Mouse (Mus musculus): Measurements from ENCODE around the gene Rdh16f2.
"Not testable (repeated sequence)": the region's sequence is repeated elsewhere in the genome, so short reads cannot be mapped to it uniquely, and the experiment has no call there.

The Rdh16f2 gene

DNA sequence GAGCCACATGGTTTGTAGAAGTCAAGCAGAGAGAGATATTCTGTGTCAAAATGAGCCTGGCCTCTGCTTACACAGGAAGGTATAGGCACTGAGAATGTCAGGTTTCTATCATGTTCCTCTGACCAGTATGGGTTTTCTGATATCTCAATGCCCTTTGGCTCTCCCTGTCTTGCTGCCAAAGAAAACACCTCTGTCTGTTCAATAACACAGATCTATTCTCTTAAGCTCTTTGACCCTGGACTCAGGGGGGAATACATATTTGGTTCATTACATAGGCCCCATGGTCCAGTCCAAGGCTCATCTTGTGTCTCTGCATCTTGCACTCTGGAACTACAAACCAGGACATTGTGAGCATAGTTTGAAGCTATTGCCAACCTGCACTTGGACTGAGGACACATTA lies 22.3 kb downstream of the Rdh16f2 start, which contains the start of gene Rdh7:
Gene Rdh7 (minus strand): TSS at position 213 of the 400 bp plus-strand sequence.
- no peak for DNase-seq (ENCODE audit: low read depth in 2 of 2, low spot score in 2 of 2)

- DNase-seq (ENCODE audit: low read depth in 2 of 2, low spot score in 2 of 2) = no peak
Measured at GRCm38 (mm10) chr10:127891481-127891880, 25.2 kb downstream of the Rdh16f2 start.

DNA sequence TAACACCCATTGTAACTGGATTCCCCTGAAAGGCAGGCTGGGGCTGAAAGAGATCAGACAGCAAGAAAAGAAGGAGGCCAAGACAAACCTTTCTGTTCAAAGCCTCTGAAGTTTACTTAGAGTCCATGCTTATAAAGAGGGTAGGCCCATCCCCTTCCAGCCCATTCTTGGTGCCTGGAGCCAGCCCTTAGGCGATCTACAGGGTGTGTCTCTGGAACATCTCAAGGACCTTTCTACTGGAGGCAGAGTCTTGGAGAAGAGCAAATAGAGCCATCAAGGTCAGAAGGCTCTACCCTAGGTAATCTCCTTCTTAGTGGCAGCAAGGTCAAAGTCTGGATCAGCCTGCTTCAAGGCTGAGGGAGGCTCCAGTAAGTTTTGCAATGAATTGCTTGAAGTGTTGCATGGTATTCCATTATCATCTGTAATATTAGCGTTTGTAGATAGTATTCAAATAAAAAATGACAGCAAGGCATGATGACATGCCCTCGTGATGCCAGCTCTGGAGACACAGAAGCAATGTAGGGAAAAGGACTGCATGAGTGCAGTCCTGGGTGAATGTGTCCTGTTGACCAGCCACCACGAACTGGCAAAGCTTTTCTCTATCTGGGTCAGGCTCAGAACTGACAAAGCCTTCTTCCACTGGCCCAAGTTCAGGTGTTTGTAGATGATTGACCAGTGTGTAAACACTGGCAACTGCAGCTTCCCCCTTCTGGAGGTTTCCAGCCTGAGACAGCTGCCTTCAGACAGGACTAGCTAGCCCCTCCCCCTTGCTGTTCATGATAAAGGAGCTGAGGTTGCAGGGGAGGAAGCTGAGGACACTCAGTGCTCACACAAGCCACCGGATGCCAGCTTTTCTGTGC lies 27.1 kb downstream of the Rdh16f2 start:
- DNase-seq (ENCODE audit: low read depth in 2 of 2, low spot score in 2 of 2) = peak in 1 of 2 experiments; percentile 4

GRCm38 (mm10) chr10:127896705-127897104 lies 30.4 kb downstream of the Rdh16f2 start:
- DNase-seq (ENCODE audit: low read depth in 2 of 2, low spot score in 2 of 2) = no peak

DNA sequence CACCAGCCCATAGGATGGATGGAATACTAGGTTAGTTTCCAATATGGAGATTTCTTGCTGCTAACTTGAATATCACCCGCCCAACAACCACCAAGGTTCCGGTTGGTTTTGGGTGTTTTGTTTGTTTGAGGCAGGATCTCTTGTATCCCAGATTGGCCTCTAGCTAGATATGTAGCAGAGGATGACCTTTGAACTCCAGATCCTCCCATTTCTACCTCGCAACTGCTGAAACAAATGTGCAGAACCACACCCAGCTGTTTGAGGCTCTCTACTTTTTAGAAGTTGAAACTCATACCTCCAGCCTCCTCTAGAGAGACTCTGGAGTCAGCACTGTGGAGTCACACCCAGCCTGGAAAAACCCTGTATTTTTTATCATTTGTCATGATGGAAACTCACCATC lies 31.2 kb downstream of the Rdh16f2 start:
- DNase-seq (ENCODE audit: low read depth in 2 of 2, low spot score in 2 of 2) = no peak

DNA sequence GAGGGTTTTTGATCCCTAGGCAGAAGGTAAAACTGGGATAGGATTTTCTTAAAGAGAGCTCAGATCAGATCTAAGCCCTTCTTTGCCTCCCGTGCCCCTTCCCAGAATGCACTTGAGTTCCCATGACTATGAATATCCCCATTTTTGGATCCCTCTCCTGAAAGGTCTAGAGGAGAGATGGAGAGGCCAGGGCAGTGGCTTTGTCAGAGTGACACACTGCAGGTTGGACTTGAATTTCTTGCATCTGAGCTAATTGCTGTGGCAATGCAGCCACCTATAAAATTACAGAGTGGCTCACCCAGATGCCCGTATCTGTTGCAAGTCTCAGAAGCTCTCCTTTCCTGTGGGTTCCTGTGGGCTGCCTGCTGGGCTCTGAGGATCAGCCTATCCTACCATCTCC lies 31.9 kb downstream of the Rdh16f2 start, which contains the start of gene Sdr9c7:
Gene Sdr9c7 (plus strand): TSS at position 301 of the 400 bp plus-strand sequence.
- no peak for DNase-seq (ENCODE audit: low read depth in 2 of 2, low spot score in 2 of 2)

GRCm38 (mm10) chr10:127899783-127900182 lies 33.5 kb downstream of the Rdh16f2 start:
- DNase-seq (ENCODE audit: low read depth in 2 of 2, low spot score in 2 of 2) = no peak

DNA sequence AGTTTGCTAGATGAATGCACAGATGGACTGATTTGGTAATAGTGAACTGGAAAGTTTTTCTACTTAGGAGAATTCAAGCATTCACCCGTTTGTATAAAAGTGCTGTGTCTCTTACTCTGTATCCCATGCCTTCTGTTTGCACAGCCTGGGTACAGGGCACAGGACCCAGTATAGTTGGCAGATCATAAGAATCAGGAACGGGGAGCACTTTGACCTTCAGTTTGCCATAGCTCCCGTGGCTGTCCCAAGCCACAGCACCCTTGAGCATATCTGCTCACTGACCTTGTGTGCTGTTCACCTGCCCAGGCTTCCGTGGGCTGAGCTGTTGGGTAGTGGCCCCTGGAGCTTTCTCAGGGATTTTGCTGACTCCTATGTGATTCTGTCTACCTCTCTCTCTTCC lies 35.5 kb downstream of the Rdh16f2 start:
- DNase-seq (ENCODE audit: low read depth in 2 of 2, low spot score in 2 of 2) = no peak

- no peak for DNase-seq (ENCODE audit: low read depth in 2 of 2, low spot score in 2 of 2)
Measured at GRCm38 (mm10) chr10:127903116-127903515, 36.8 kb downstream of the Rdh16f2 start.

- DNase-seq (ENCODE audit: low read depth in 2 of 2, low spot score in 2 of 2) = no peak
Measured at GRCm38 (mm10) chr10:127904718-127905446, 38.6 kb downstream of the Rdh16f2 start.

DNA sequence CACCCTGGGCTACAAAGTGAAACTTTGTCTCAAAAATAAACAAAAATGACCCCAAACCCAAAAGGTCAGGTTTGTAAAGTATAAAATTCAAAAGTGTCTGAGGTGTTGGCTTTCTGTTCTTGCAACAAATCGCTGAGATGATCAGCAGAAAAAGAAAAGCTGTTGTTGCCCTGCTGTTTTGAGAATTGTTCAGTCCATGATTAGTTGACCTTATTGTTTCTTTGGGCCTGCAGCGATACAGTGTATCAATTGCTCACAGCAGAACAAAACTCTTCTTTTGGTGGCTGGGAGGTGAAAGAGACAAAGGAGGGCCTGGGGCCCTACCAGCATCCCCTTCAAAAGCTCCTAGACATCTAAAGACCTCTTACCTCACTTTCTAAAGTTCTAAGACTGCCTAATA lies 39.9 kb downstream of the Rdh16f2 start:
- DNase-seq (ENCODE audit: low read depth in 2 of 2, low spot score in 2 of 2) = no peak

DNA sequence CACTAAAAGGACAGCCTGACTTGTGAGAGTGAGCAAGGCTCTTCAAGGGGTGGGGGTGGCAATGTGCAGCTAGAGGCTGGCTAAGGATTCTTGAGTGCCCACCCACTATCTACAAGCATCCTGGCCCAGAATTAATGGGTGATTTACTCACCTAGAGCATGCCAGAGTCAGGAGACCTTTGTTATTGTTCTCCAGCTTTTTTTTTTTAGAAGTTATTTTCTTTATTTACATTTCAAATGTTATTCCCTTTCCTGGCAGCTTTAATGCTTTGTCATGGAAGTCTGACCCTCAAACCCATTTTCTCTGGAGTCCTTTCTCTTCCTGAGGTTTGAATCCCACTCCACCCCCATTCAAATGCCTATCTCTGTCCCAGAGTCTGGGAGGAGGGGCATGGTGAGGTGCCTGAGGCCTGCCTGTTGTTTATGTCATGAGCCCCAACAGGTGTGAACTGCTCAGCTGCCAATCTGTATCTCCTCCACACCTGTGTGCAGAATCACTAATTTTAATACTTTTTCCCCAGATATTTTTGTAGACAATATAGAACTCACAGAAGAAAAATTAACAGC lies 41.2 kb downstream of the Rdh16f2 start:
- no peak for DNase-seq (ENCODE audit: low read depth in 2 of 2, low spot score in 2 of 2)

GRCm38 (mm10) chr10:127915578-127915977 lies 49.3 kb downstream of the Rdh16f2 start:
- no peak for DNase-seq (ENCODE audit: low read depth in 2 of 2, low spot score in 2 of 2)

DNA sequence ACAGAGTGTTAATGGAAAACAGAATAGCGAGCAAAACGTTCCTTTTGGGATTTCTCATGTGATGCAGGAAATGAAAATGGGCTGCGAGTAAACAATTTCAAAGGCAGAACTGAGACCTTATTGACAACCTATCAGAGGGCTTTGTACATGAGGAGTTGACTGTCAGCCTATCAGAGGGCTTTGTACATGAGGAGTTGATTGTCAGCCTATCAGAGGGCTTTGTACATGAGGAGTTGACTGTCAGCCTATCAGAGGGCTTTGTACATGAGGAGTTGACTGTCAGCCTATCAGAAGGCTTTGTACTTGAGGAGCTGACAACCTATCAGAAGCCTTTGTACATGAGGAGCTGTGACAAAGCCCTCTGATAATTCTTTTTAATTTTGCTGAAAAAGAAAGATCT lies 50.9 kb downstream of the Rdh16f2 start:
- not testable (repeated sequence) for DNase-seq (ENCODE audit: low read depth in 2 of 2, low spot score in 2 of 2)

DNA sequence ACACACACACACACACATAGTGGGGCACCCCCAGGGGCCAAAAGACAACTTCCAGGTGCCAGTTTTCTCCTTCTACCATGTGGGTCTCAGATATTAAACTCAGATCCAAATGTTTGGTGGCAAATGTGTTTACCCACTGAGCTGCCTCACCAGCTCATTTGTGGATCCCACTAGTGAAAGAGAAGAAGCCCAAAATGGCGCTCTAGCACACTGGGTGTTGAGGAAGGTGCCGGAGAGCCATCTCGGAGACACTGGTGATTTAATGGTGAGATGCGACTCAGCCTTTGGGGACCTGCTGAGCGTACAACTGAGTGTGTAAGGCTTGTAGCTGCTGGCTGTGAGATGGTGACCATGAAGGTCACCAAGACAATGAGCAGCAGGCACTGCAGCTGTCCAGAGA lies 51.4 kb downstream of the Rdh16f2 start:
- DNase-seq (ENCODE audit: low read depth in 2 of 2, low spot score in 2 of 2) = no peak

GRCm38 (mm10) chr10:127922241-127922640 lies 56.0 kb downstream of the Rdh16f2 start:
- no peak for DNase-seq (ENCODE audit: low read depth in 2 of 2, low spot score in 2 of 2)

- DNase-seq (ENCODE audit: low read depth in 2 of 2, low spot score in 2 of 2) = no peak
Measured at GRCm38 (mm10) chr10:127923024-127923423, 56.8 kb downstream of the Rdh16f2 start.

DNA sequence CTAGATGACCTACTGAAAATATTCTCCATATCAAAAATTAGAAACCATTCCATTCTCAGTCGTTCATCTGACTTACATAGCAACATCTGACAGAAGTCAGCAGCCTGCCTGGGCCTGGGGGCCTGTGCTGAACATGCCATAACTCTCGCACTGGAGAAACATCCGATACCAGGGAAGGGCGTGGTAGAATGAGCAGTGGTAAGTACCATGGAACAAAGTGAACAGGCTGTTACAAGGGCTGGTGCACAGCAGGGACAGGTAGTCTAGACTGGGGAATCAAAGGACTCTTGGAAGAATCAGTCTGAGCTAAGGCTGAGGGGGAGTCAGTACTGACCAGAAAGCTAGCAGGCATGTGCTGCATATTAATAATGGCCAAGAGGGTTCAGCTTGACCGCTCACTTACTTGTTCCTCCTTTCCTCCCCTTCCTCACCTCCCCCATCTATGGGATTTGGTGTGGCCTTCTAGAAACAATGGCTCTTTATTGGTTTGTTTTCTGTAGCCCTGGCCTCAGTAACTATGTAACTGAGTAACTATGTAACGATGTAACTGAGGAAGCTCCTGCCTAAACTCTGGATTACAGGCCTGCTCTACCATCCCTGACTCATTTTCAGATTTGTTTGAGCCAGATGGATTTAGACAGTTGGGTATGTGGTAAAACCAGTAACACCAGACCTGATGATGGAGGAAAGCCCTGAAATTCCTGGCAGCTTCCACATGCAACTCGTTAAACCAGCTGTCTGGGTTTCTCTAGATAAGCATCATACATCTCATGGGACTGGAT lies 58.5 kb downstream of the Rdh16f2 start:
- no peak for DNase-seq (ENCODE audit: low read depth in 2 of 2, low spot score in 2 of 2)
